Mouse (Mus musculus): ENCODE data around the gene Slc35f5.

- TF ChIP-seq CTCF (IDR thresholded peaks at IDR 0.05; ENCODE audit: low read depth, low read length) (no peak), POLR2A (IDR thresholded peaks at IDR 0.05; ENCODE audit: borderline replicate concordance, low read depth, low read length) (no peak)
Observed at GRCm38 (mm10) chr1:125526666-125527004, 33.8 kb upstream of the Slc35f5 start.

Measured in bone marrow macrophage, adult 2 months (primary cell).